Mouse (Mus musculus): ENCODE measurements around the gene Adgrl3.

Adgrl3 gene

DNA sequence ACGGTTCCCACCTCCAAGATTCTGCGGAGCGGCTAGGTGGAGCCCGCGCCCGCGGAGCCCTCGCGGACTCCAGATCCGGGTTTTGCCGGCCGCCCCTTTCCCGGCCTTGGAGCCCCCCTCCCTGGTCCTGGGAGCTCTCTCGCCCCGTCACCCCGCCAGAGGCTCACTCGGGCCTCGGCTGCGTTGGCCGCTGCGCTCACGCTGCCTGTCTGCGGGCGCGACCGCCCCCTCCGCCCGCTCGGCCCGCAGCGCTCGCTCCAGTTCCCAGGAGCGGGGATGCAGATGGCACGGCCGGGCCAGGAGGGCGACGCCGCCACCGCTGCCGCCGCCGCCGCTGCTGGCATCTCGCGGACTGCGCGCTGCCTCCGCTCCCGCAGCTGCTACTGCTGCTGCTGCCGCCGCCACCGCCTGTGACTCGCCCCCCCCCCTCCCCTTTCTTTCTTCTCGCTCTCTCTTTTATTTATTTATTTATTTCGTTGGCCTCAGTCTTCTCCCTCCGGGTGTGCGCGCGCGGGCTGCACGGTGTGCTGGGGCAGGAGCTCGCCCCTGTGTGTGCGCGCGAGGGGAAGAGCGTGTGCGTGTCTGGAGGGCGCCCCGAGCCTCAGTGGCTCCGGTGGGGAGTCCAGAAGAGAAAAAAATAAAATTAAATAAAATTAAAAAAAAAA is at the start of gene Adgrl3:
Gene Adgrl3 (plus strand): TSS at position 549 of the 665 bp plus-strand sequence.
- in situ Hi-C loops (cut with MboI, MseI), result loop anchor here in 1 of 2 experiments (25.0 kb wide), 1 partner anchor 1182 kb away; no protein-coding TSS in a partner anchor

GRCm38 (mm10) chr5:81019166-81019565 is 772 bp upstream of the Adgrl3 start:
- in situ Hi-C loops (cut with MboI, MseI), result loop anchor here in 1 of 2 experiments (25.0 kb wide), 1 partner anchor 1182 kb away; no protein-coding TSS in a partner anchor

- in situ Hi-C loops (cut with MboI, MseI), result loop anchor here in 1 of 2 experiments (25.0 kb wide), 1 partner anchor 1183 kb away; no protein-coding TSS in a partner anchor
Measured at GRCm38 (mm10) chr5:81020281-81021005, 505 bp downstream of the Adgrl3 start.

DNA sequence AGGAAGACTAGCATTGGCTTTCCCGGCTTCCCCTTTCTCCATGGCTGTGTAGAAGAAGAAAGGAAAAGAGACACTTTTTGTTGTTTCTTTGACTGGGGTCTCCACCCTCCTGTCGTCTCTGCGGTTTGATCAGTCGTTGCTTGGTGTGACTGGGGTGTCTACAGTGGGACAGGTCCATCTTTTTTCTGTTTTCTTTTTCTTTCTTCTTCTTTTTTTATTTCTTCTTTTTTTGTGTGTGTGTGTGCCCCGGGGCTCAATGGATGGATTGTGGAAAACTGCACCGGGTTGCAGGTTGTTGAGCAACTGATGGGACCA is 1.0 kb downstream of the Adgrl3 start:
- in situ Hi-C loops (cut with MboI, MseI), result loop anchor here in 1 of 2 experiments (25.0 kb wide), 1 partner anchor 1184 kb away; no protein-coding TSS in a partner anchor

DNA sequence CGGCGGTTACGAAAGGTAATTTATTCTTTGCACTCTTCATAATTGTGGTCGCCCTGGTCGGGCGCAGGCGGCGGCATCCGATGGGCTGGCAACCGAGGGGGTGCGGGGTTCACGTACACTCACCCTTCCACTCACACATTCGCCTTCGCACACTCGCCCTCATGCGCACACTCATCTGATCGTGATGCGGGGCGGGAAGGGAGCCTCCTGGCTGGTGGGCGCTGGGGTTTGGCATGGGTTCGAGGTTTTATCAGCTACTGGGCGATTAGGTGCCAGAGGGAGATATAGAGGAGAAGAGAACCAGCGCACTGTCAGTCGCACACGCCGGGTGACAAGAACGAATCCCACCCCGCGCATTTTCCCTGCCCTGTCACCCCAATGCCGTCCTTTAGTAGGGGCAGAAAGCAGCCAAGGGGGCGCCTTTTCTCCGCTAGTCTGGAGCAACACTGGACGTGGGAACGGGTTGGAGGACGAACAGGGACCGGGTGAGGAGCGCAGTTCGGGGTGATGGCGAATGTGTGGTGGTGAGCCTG is 1.5 kb downstream of the Adgrl3 start:
- in situ Hi-C loops (cut with MboI, MseI), result loop anchor here in 1 of 2 experiments (25.0 kb wide), 1 partner anchor 1184 kb away; no protein-coding TSS in a partner anchor

- in situ Hi-C loops (cut with MboI, MseI), result loop anchor here in 1 of 2 experiments (25.0 kb wide), 1 partner anchor 1185 kb away; no protein-coding TSS in a partner anchor
Measured at GRCm38 (mm10) chr5:81021864-81022305, 1.9 kb downstream of the Adgrl3 start.

- in situ Hi-C loops (cut with MboI, MseI), result loop anchor here in 1 of 2 experiments (25.0 kb wide), 1 partner anchor 1185 kb away; no protein-coding TSS in a partner anchor
Measured at GRCm38 (mm10) chr5:81022306-81023071, 2.6 kb downstream of the Adgrl3 start.

GRCm38 (mm10) chr5:81023923-81024715 is 4.2 kb downstream of the Adgrl3 start:
- in situ Hi-C loops (cut with MboI, MseI), result loop anchor here in 1 of 2 experiments (25.0 kb wide), 1 partner anchor 1187 kb away; no protein-coding TSS in a partner anchor

GRCm38 (mm10) chr5:81028875-81029274 is 8.9 kb downstream of the Adgrl3 start:
- in situ Hi-C loops (cut with MboI, MseI), result no loop called here

DNA sequence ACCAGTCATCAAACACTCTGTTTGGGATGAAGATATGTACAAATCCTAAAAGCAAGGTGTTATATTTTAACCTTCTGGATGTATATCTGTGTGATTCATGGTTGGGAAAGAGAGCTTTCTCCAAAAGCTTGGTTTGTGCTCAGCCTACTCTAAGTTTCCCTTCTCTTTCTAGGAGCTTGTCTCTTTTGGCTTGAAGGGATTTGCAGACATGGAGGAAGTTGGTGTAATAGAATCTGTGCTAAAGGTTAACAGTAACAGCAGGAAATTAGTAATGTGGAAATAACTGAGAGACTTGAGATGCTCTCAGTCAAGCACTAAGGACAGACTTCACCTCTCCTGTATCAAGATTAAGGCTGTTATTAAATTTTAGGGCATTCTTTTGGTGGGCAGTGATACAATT is 17.2 kb downstream of the Adgrl3 start:
- in situ Hi-C loops (cut with MboI, MseI), result no loop called here

- in situ Hi-C loops (cut with MboI, MseI), result no loop called here
Measured at GRCm38 (mm10) chr5:81043875-81044274, 23.9 kb downstream of the Adgrl3 start.

DNA sequence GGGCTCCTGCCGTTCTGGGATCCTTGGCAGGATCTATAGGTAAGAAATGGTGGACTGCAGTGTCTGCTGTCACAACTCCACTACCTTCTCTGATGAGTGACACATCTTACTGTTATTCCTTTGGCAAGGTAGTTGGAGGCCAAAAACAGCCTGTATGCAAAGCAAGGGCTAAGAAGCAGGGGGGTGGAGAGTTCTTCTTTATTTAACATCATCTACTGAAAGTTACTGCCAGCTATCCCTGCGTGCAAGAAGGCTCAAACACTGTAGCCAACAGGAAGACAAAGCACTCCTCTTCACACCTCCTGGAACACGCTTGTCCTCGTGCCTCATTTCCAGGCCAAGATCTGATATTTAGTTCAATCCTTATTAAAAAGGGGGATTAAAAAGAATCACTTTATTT is 26.2 kb downstream of the Adgrl3 start:
- in situ Hi-C loops (cut with MboI, MseI), result no loop called here

DNA sequence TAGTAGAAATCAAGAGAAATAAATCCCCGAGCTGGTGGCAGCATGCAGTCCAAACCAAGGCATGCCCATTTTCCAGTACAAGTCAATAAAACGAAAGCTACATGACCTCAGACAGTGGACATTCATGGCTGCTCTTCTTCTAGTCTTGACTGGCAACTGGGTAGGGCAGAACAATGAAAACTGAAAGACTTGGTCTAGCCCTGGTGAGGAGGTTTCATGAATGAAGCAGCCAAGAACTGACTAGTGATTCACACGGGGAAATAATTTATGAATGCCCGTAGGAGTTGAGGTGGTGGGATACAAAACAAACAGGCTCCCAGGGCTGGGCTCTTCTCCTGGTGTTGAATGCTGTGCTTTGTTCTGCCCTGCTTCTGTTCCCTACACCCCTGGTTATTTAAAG is 34.7 kb downstream of the Adgrl3 start:
- in situ Hi-C loops (cut with MboI, MseI), result no loop called here

DNA sequence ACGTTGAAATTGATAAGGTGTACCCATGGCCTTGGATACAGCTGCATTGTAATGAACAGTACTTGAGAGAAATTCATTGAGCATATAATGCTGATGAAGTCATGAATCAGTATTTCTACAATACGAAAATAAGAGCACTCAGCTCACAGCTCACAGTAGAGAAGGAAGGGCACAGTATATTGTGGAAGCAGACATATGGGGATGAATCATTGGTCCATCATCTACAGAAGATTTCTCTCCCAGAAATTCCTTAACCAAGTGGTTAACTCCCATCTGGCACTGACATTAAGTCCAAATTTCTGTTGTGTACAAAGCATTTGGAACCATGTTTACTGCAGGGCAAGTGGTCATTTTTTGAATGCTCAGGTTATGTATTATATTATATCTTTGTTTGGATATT is 35.3 kb downstream of the Adgrl3 start:
- in situ Hi-C loops (cut with MboI, MseI), result no loop called here

GRCm38 (mm10) chr5:81058122-81058521 is 38.2 kb downstream of the Adgrl3 start:
- in situ Hi-C loops (cut with MboI, MseI), result no loop called here

GRCm38 (mm10) chr5:81060950-81061349 is 41.0 kb downstream of the Adgrl3 start:
- in situ Hi-C loops (cut with MboI, MseI), result no loop called here

DNA sequence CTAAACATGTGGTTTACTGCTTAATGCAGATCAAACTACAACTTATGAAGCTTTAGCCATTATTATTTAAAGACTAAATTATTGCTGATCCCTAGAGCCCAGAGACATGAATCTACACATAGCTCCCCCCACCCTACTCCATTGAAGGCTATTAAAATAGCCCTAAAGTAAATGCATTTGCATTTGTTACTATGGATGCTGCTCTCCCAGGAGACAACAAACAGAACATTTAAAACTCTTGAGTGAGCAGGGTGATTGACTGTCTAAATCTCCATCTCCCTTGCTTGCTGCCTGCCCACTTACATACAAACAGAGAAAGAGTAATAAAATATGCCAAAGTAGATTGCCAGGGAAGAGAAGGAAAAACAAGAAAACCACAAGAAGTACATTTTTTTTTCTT is 41.4 kb downstream of the Adgrl3 start:
- in situ Hi-C loops (cut with MboI, MseI), result no loop called here

DNA sequence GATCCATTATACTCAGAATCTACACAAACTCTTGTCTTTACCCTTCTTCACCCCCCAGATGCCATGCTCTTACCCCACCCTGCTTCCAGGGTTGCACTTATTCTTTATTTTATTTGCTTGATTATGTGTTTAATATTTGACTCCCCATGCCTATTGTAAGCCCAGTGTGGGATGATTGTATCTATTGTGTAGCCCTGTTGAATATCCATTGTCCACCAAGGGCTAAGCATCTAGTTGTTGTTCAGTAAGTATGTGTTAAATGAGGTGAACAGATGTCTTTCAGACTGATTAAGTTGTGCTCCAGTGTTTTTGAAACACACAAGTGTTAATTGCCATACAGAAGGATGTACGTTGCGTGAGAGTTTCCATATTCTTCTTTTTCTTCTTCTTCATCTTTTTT is 44.1 kb downstream of the Adgrl3 start:
- in situ Hi-C loops (cut with MboI, MseI), result no loop called here

DNA sequence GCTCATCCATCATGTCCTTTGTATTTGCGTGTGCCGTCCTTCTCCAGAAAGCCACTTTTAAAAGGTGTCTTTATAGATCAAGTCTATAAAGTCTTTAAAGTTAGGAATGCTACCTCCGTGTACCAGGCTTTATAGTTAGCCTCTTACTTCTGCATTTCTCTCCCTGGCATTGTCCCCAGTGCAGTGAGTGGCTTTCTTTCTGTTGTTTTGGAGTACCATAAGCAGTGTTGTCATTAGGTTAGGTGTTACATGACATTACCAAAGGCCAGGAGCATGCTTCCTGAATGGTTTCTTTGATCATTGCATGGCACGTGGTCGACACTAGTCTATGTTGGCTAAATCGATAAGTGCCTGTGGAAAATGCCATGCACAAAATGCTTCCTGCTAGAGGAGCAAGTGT is 48.2 kb downstream of the Adgrl3 start:
- in situ Hi-C loops (cut with MboI, MseI), result no loop called here

- in situ Hi-C loops (cut with MboI, MseI), result no loop called here
Measured at GRCm38 (mm10) chr5:81068839-81069238, 48.9 kb downstream of the Adgrl3 start.

GRCm38 (mm10) chr5:81072888-81073287 is 53.0 kb downstream of the Adgrl3 start:
- in situ Hi-C loops (cut with MboI, MseI), result no loop called here
